In the genomic region with DNA sequence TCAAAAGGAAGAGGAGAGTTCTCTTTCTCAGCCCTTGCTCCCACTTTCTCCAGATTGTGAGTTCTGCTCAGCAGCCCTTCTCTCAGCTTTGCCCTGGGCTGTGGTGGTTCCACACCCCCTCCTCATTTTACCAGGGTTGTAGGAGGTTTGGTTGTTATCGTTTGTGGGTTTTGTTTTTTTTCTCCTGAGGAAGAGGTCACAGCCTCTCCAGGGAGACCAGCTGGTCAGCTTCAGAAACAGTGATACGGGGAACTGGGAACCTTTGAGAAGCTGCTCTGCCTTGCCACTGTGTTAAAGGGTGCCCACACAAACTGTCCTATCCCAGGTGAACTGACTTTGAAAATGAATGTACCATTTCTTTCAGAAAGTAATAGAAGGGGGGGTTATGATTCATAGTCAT, we compare ENCODE assay signal across 16 mouse cellular contexts.
DNase-seq lines count a peak whose midpoint lies in the region; ATAC-seq and TF ChIP-seq lines count a peak whose summit lies in the region.
"Had no signal": no experiment of that assay in that cellular context is flagged by ENCODE, and none has a peak within 500 bp of the region (broad histone marks: within the 10 kb centered on the region; RNA-seq: fewer than 3 reads in every experiment).

No protein-coding gene starts in this region.

- H3K4me1 ChIP-seq in forebrain, embryonic 11.5 days (replicated peaks; ENCODE audit: control insufficient read depth, insufficient read depth, low read length) = peaks cover 6% of the 10 kb centered on the region; the same call in 1 of the 2 replicates
- H3K4me1 ChIP-seq in forebrain, embryonic 16.5 days (replicated peaks; ENCODE audit: control insufficient read depth, insufficient read depth, low read length) = peaks cover 5% of the 10 kb centered on the region
- H3K4me1 ChIP-seq in midbrain, embryonic 13.5 days (replicated peaks) = peaks cover 12% of the 10 kb centered on the region
- H3K4me1 ChIP-seq: embryonic facial prominence, embryonic 13.5 days; limb, embryonic 15.5 days had no signal

- no peak overlapping the region for H3K4me3 ChIP-seq in forebrain, embryonic 11.5 days (ENCODE audit: low read depth, low read length)
- H3K4me3 ChIP-seq in forebrain, embryonic 16.5 days (replicated peaks; ENCODE audit: low read length) = no peak overlapping the region
- no peak overlapping the region for H3K4me3 ChIP-seq in layer of hippocampus, adult 2 months
- H3K4me3 ChIP-seq in midbrain, embryonic 13.5 days (replicated peaks) = no peak overlapping the region
- H3K4me3 ChIP-seq: embryonic facial prominence, embryonic 13.5 days; heart, embryonic 13.5 days; limb, embryonic 15.5 days; neural tube, embryonic 12.5 days had no signal

- 0 out of 2 replicates have a peak, but pooled peaks have one; percentile 24 for ATAC-seq in forebrain, embryonic 11.5 days (replicated peaks; ENCODE audit: low FRiP score)
- ATAC-seq in forebrain, embryonic 16.5 days = no peak; the same call in 1 of the 2 replicates
- ATAC-seq in midbrain, embryonic 13.5 days = 0 out of 2 replicates have a peak, but pooled peaks have one; percentile 46
- ATAC-seq: liver, postnatal 0 days had no signal

- no peak overlapping the region for H3K9ac ChIP-seq in forebrain, embryonic 11.5 days (ENCODE audit: low read length)
- H3K9ac ChIP-seq in forebrain, embryonic 16.5 days (replicated peaks; ENCODE audit: low read depth, low read length) = no peak overlapping the region
- H3K9ac ChIP-seq in midbrain, embryonic 13.5 days (replicated peaks) = no peak overlapping the region
- H3K9ac ChIP-seq: embryonic facial prominence, embryonic 13.5 days; limb, embryonic 15.5 days; liver, postnatal 0 days; neural tube, embryonic 12.5 days had no signal

- WGBS in forebrain, embryonic 11.5 days = 0% methylated on average over 2 of the region's 2 CpGs
- 15% methylated on average over 2 of the region's 2 CpGs for WGBS in forebrain, embryonic 16.5 days
- WGBS in midbrain, embryonic 13.5 days = 5% methylated on average over 2 of the region's 2 CpGs

- TF ChIP-seq CTCF in layer of hippocampus, adult 2 months (conservative IDR thresholded peaks at IDR 0.05) = no peak

- H3K27me3 ChIP-seq in forebrain, embryonic 11.5 days (ENCODE audit: control insufficient read depth, insufficient read depth, low read length) = peaks cover 2% of the 10 kb centered on the region; the same call in 1 of the 2 replicates
- no peaks in the 10 kb centered on the region for H3K27me3 ChIP-seq in forebrain, embryonic 16.5 days (replicated peaks; ENCODE audit: control insufficient read depth, insufficient read depth, low read length)
- H3K27me3 ChIP-seq in midbrain, embryonic 13.5 days = peaks cover 36% of the 10 kb centered on the region
- H3K27me3 ChIP-seq: embryonic facial prominence, embryonic 13.5 days; heart, embryonic 13.5 days; limb, embryonic 15.5 days; neural tube, embryonic 12.5 days had no signal

- 0 out of 2 replicates have a peak overlapping the region, but pooled peaks have one; percentile 15 for H3K4me2 ChIP-seq in forebrain, embryonic 11.5 days (ENCODE audit: low read depth, low read length, severe bottlenecking)
- no peak overlapping the region for H3K4me2 ChIP-seq in forebrain, embryonic 16.5 days (ENCODE audit: low read length)
- no peak overlapping the region for H3K4me2 ChIP-seq in midbrain, embryonic 13.5 days (replicated peaks)
- H3K4me2 ChIP-seq: embryonic facial prominence, embryonic 13.5 days; limb, embryonic 15.5 days had no signal

- H3K9me3 ChIP-seq in forebrain, embryonic 11.5 days (ENCODE audit: control insufficient read depth, low read length) = no peaks in the 10 kb centered on the region
- H3K9me3 ChIP-seq in forebrain, embryonic 16.5 days (ENCODE audit: control insufficient read depth, low read length) = no peaks in the 10 kb centered on the region
- H3K9me3 ChIP-seq in midbrain, embryonic 13.5 days = no peaks in the 10 kb centered on the region
- H3K9me3 ChIP-seq: embryonic facial prominence, embryonic 13.5 days; heart, embryonic 13.5 days; limb, embryonic 15.5 days; neural tube, embryonic 12.5 days had no signal

- no peaks in the 10 kb centered on the region for H3K36me3 ChIP-seq in forebrain, embryonic 11.5 days (ENCODE audit: control insufficient read depth, insufficient read depth, low read length)
- no peaks in the 10 kb centered on the region for H3K36me3 ChIP-seq in forebrain, embryonic 16.5 days (ENCODE audit: control insufficient read depth, insufficient read depth)
- H3K36me3 ChIP-seq in midbrain, embryonic 13.5 days = no peaks in the 10 kb centered on the region
- H3K36me3 ChIP-seq: embryonic facial prominence, embryonic 13.5 days; heart, embryonic 13.5 days; limb, embryonic 15.5 days; neural tube, embryonic 12.5 days had no signal

- DNase-seq in forebrain, embryonic 11.5 days (ENCODE audit: low spot score) = no peak
- no peak for DNase-seq in layer of hippocampus, adult 2 months (ENCODE audit: low spot score in 2 of 2)
- no peak for DNase-seq in layer of hippocampus, adult 8-10 months (ENCODE audit: low spot score in 2 of 2)
- DNase-seq in embryo, embryonic 10.5 days (ENCODE audit: low spot score) = peak; percentile 63
- no peak for DNase-seq in lung, postnatal 4 days
- no peak for DNase-seq in frontal cortex, adult 2 months (ENCODE audit: extremely low spot score in 1 of 2, low spot score in 1 of 2)
- DNase-seq: adrenal gland, adult 2 months; heart, adult 11 months; liver, postnatal 0 days; thymus, adult 18-20 months had no signal

- H3K27ac ChIP-seq in forebrain, embryonic 11.5 days (ENCODE audit: low read depth, low read length) = no peak overlapping the region
- no peak overlapping the region for H3K27ac ChIP-seq in forebrain, embryonic 16.5 days (ENCODE audit: low read length)
- peak overlapping the region; percentile 56 for H3K27ac ChIP-seq in layer of hippocampus, adult 2 months
- peak overlapping the region; percentile 14; the same call in 1 of the 2 replicates for H3K27ac ChIP-seq in midbrain, embryonic 13.5 days
- H3K27ac ChIP-seq: embryonic facial prominence, embryonic 13.5 days; heart, embryonic 13.5 days; limb, embryonic 15.5 days; neural tube, embryonic 12.5 days had no signal

Comparison
In these comparisons a context has a peak if more than half of its experiments do, and no peak if none do; other contexts are left out.
1. H3K27ac ChIP-seq: peak in layer of hippocampus, adult 2 months (single experiment) and midbrain, embryonic 13.5 days (single experiment); none in forebrain, embryonic 11.5 days (single experiment) and forebrain, embryonic 16.5 days (single experiment).